Mouse (Mus musculus) liver, embryonic 16.5 days (tissue): ENCODE measurements at regions not wholly inside any gene's neighbourhood (a gene's known extent, or its start where the extent isn't known, plus 50 kb on each side); places are given as distances from the start of the nearest gene placed in this dataset.

Experiments
- ATAC-seq: fragments of 200-750 bp; cut with Nextera tagmentation; 2 replicates; pipeline ENCODE4 v1.8.0; 2017; ENCODE audit warnings: low read depth, mild to moderate bottlenecking, moderate number of reproducible peaks, moderate library complexity
- H3K27ac ChIP-seq: fragments of 300-500 bp; sonication (generic); 2 replicates; pipeline ENCODE4 v1.5.1; 2014; ENCODE audit warnings: mild to moderate bottlenecking, low read length
- H3K27me3 ChIP-seq: fragments of 300-500 bp; sonication (generic); 2 replicates; pipeline ENCODE4 v1.6.1; 2014; ENCODE audit warnings: low read depth, low read length, mixed read lengths; ENCODE audit not compliant: control insufficient read depth, insufficient read depth
- H3K36me3 ChIP-seq: fragments of 300-500 bp; sonication (generic); 2 replicates; pipeline ENCODE4 v1.6.1; 2014; ENCODE audit warnings: mild to moderate bottlenecking; ENCODE audit not compliant: control insufficient read depth, insufficient read depth
- H3K4me1 ChIP-seq: fragments of 300-500 bp; sonication (generic); 2 replicates; pipeline ENCODE4 v1.6.1; 2014; ENCODE audit warnings: low read depth, low read length, mixed read lengths; ENCODE audit not compliant: control insufficient read depth
- H3K4me2 ChIP-seq: fragments of 300-500 bp; sonication (generic); 2 replicates; pipeline ENCODE4 v1.6.1; 2014; ENCODE audit warnings: low read depth, low read length, mixed read lengths
- H3K4me3 ChIP-seq: fragments of 300-500 bp; sonication (generic); 2 replicates; pipeline ENCODE4 v1.5.1; 2014; ENCODE audit warnings: low read depth, mild to moderate bottlenecking, low read length
- H3K9ac ChIP-seq: fragments of 300-500 bp; sonication (generic); 2 replicates; pipeline ENCODE4 v1.6.1; 2014; ENCODE audit warnings: low read depth, low read length
- H3K9me3 ChIP-seq: fragments of 300-500 bp; sonication (generic); replicated peaks from 2 replicates; pipeline ENCODE4 v1.6.1; 2016; ENCODE audit warnings: low read length; ENCODE audit not compliant: control insufficient read depth
- WGBS: fragments of 180-500 bp; shearing (Covaris S2); extraction: QIAGEN DNeasy Blood & Tissue Kit; methylation state at CpG from one replicate; pipeline ENCODE4 v1.1.7; 2014; ENCODE audit not compliant: insufficient replicate concordance; 5-methylcytosine and 5-hydroxymethylcytosine counted together

GRCm38 (mm10) chr5:51941255-51941924, 248.9 kb downstream of the Dhx15 start:
- Histone ChIP-seq H3K4me1 (peaks cover 8% of the 10 kb centered on the region), H3K27ac (peak overlapping the region; percentile 19; the same call in 1 of the 2 replicates), H3K9me3 (no peaks in the 10 kb centered on the region), H3K9ac (no peak overlapping the region), H3K4me2 (peak overlapping the region; percentile 37; the same call in 1 of the 2 replicates), H3K4me3 (no peak overlapping the region), H3K36me3 (no peaks in the 10 kb centered on the region), H3K27me3 (no peaks in the 10 kb centered on the region)
- WGBS = 20% methylated on average over 8 of the region's 8 CpGs
- peak; percentile 67 for ATAC-seq

- no peaks in the 10 kb centered on the region for H3K36me3 ChIP-seq
- ATAC-seq = no peak
- H3K9ac ChIP-seq = no peak overlapping the region
- H3K27me3 ChIP-seq = no peaks in the 10 kb centered on the region
- WGBS = 70% methylated on average over 6 of the region's 6 CpGs
- H3K9me3 ChIP-seq = no peaks in the 10 kb centered on the region
- H3K4me2 ChIP-seq = no peak overlapping the region
- H3K4me1 ChIP-seq = peaks cover 8% of the 10 kb centered on the region
- H3K4me3 ChIP-seq = no peak overlapping the region
- H3K27ac ChIP-seq = no peak overlapping the region
These were observed 251.5 kb downstream of the Dhx15 start for GRCm38 (mm10) chr5:51938845-51939244.

- H3K27me3 ChIP-seq = no peaks in the 10 kb centered on the region
- H3K4me1 ChIP-seq = peaks cover 8% of the 10 kb centered on the region
- no peaks in the 10 kb centered on the region for H3K36me3 ChIP-seq
- no peak overlapping the region for H3K4me3 ChIP-seq
- no peak overlapping the region for H3K4me2 ChIP-seq
- no peak for ATAC-seq
- H3K9ac ChIP-seq = no peak overlapping the region
- H3K9me3 ChIP-seq = no peaks in the 10 kb centered on the region
- 52% methylated on average over 6 of the region's 6 CpGs for WGBS
- H3K27ac ChIP-seq = no peak overlapping the region
These were observed 253.0 kb downstream of the Dhx15 start for GRCm38 (mm10) chr5:51937320-51937719.

GRCm38 (mm10) chr5:51935391-51936354, 254.6 kb downstream of the Dhx15 start:
- Histone ChIP-seq H3K27ac (no peak overlapping the region), H3K36me3 (no peaks in the 10 kb centered on the region), H3K27me3 (no peaks in the 10 kb centered on the region), H3K4me2 (no peak overlapping the region), H3K9me3 (no peaks in the 10 kb centered on the region), H3K9ac (no peak overlapping the region), H3K4me1 (no peaks in the 10 kb centered on the region), H3K4me3 (no peak overlapping the region)
- WGBS = 74% methylated on average over 17 of the region's 17 CpGs
- no peak for ATAC-seq

- WGBS = 67% methylated on average over 4 of the region's 4 CpGs
These were observed 255.4 kb downstream of the Dhx15 start for GRCm38 (mm10) chr5:51934910-51935309.

GRCm38 (mm10) chr5:51933331-51933730, 257.0 kb downstream of the Dhx15 start:
- no peaks in the 10 kb centered on the region for H3K36me3 ChIP-seq
- H3K9me3 ChIP-seq = no peaks in the 10 kb centered on the region
- 59% methylated on average over 1 of the region's 1 CpGs for WGBS
- no peak for ATAC-seq
- no peak overlapping the region for H3K9ac ChIP-seq
- no peak overlapping the region for H3K4me2 ChIP-seq
- H3K27me3 ChIP-seq = no peaks in the 10 kb centered on the region
- no peaks in the 10 kb centered on the region for H3K4me1 ChIP-seq
- no peak overlapping the region for H3K27ac ChIP-seq
- no peak overlapping the region for H3K4me3 ChIP-seq

More at GRCm38 (mm10) chr5:51934910-51935309, 255.4 kb downstream of the Dhx15 start:
- Histone ChIP-seq H3K4me2 (no peak overlapping the region), H3K9me3 (no peaks in the 10 kb centered on the region), H3K27me3 (no peaks in the 10 kb centered on the region), H3K27ac (no peak overlapping the region), H3K9ac (no peak overlapping the region), H3K4me3 (no peak overlapping the region), H3K4me1 (no peaks in the 10 kb centered on the region), H3K36me3 (no peaks in the 10 kb centered on the region)
- no peak for ATAC-seq

- Histone ChIP-seq H3K4me1 (no peaks in the 10 kb centered on the region), H3K9me3 (no peaks in the 10 kb centered on the region), H3K4me3 (no peak overlapping the region), H3K9ac (no peak overlapping the region), H3K27me3 (no peaks in the 10 kb centered on the region), H3K4me2 (no peak overlapping the region), H3K36me3 (no peaks in the 10 kb centered on the region), H3K27ac (no peak overlapping the region)
- WGBS = 66% methylated on average over 3 of the region's 3 CpGs
- no peak for ATAC-seq
These were observed 259.9 kb downstream of the Dhx15 start for GRCm38 (mm10) chr5:51930416-51930815.

GRCm38 (mm10) chr5:51928801-51929200, 261.5 kb downstream of the Dhx15 start:
- H3K9ac ChIP-seq = no peak overlapping the region
- no peak overlapping the region for H3K4me2 ChIP-seq
- H3K27me3 ChIP-seq = no peaks in the 10 kb centered on the region
- no peaks in the 10 kb centered on the region for H3K36me3 ChIP-seq
- no peaks in the 10 kb centered on the region for H3K4me1 ChIP-seq
- no peak overlapping the region for H3K4me3 ChIP-seq
- no peak overlapping the region for H3K27ac ChIP-seq
- 67% methylated on average over 3 of the region's 3 CpGs for WGBS
- no peak for ATAC-seq
- no peaks in the 10 kb centered on the region for H3K9me3 ChIP-seq

GRCm38 (mm10) chr5:51923417-51923816, 266.9 kb downstream of the Dhx15 start:
- H3K9ac ChIP-seq = no peak overlapping the region
- ATAC-seq = no peak
- no peaks in the 10 kb centered on the region for H3K4me1 ChIP-seq
- H3K4me2 ChIP-seq = no peak overlapping the region
- WGBS = 62% methylated on average over 7 of the region's 7 CpGs
- H3K36me3 ChIP-seq = no peaks in the 10 kb centered on the region
- no peaks in the 10 kb centered on the region for H3K27me3 ChIP-seq
- H3K4me3 ChIP-seq = no peak overlapping the region
- no peak overlapping the region for H3K27ac ChIP-seq
- no peaks in the 10 kb centered on the region for H3K9me3 ChIP-seq
